Mouse (Mus musculus): ENCODE results near the gene 1810062G17Rik. TPM values are rescaled to one million over a fixed set of nuclear protein-coding genes. Genes with fewer than 3 reads are reported as not detected.

1810062G17Rik gene
- polyA plus RNA-seq, 1 experiment = 0.67 TPM

GRCm38 (mm10) chr3:36494613-36495012 lies 18.9 kb downstream of the 1810062G17Rik start:
- Histone ChIP-seq H3K4me1 (ENCODE audit: control insufficient read depth, insufficient read depth, low read length) (no peaks in the 10 kb centered on the region), H3K27ac (ENCODE audit: insufficient read depth, low read length) (no peak overlapping the region), H3K9me3 (replicated peaks; ENCODE audit: control insufficient read depth, insufficient read depth, low read length, poor library complexity, severe bottlenecking) (no peaks in the 10 kb centered on the region), H3K9ac (ENCODE audit: low read depth, poor library complexity, severe bottlenecking) (no peak overlapping the region), H3K4me3 (ENCODE audit: low read depth, low read length) (no peak overlapping the region), H3K27me3 (ENCODE audit: control insufficient read depth, insufficient read depth, low read length, poor library complexity, severe bottlenecking) (no peaks in the 10 kb centered on the region), H3K36me3 (ENCODE audit: control insufficient read depth, insufficient read depth, low read length, poor library complexity, severe bottlenecking) (no peaks in the 10 kb centered on the region)
- no peak for TF ChIP-seq CTCF (IDR thresholded peaks at IDR 0.05; ENCODE audit: low read depth, low read length)
- no peak for TF ChIP-seq POLR2A (IDR thresholded peaks at IDR 0.05; ENCODE audit: insufficient read depth, low read length)
- no peak for TF ChIP-seq EP300 (IDR thresholded peaks at IDR 0.05; ENCODE audit: insufficient read depth, low read depth, low read length)

DNA sequence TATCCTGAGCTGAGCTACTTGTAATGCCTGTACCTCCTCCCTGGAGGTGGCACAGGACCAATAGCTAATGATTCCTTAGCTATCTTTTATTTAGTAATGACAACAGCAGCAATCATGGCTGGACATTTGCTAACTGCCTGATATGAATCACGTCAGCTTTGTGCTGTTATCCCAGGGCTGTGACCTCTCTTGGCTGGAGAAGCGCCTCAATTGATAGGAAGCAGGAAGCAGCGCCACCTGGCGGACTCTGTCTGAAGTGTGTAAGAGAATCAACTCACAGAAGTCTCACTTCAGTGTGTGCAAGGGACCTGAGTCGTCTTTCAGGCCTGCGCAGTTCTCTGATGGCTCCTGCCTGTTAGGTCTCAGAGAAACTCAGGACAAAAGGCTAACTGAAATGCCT lies 19.7 kb downstream of the 1810062G17Rik start:
- Histone ChIP-seq H3K27me3 (ENCODE audit: control insufficient read depth, insufficient read depth, low read length, poor library complexity, severe bottlenecking) (no peaks in the 10 kb centered on the region), H3K36me3 (ENCODE audit: control insufficient read depth, insufficient read depth, low read length, poor library complexity, severe bottlenecking) (no peaks in the 10 kb centered on the region), H3K4me3 (ENCODE audit: low read depth, low read length) (no peak overlapping the region), H3K4me1 (ENCODE audit: control insufficient read depth, insufficient read depth, low read length) (no peaks in the 10 kb centered on the region), H3K9me3 (replicated peaks; ENCODE audit: control insufficient read depth, insufficient read depth, low read length, poor library complexity, severe bottlenecking) (no peaks in the 10 kb centered on the region), H3K27ac (ENCODE audit: insufficient read depth, low read length) (no peak overlapping the region), H3K9ac (ENCODE audit: low read depth, poor library complexity, severe bottlenecking) (no peak overlapping the region)
- no peak for TF ChIP-seq EP300 (IDR thresholded peaks at IDR 0.05; ENCODE audit: insufficient read depth, low read depth, low read length)
- TF ChIP-seq POLR2A (IDR thresholded peaks at IDR 0.05; ENCODE audit: insufficient read depth, low read length) = no peak
- peak; percentile 90 for TF ChIP-seq CTCF (IDR thresholded peaks at IDR 0.05; ENCODE audit: low read depth, low read length)

DNA sequence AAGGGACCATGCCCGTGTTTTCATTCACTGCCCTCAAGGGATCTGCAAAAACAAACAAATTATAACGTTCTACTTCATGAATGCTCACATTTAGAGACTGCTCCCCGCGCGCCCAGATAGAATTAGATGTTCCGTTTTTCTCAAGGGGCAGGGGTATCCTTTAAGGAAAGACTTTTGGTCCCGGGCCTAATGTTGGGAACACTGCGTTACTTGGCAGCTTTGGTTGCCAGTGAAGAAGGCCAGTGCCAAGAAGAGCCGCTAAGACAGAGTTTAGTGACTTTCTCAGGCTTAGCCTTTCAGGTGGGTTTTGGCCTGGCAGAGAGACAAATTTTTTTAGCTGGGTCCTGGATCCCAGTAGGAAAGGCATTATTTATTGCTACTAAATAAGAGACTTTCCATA lies 20.5 kb downstream of the 1810062G17Rik start:
- TF ChIP-seq EP300 (IDR thresholded peaks at IDR 0.05; ENCODE audit: insufficient read depth, low read depth, low read length) = no peak
- TF ChIP-seq POLR2A (IDR thresholded peaks at IDR 0.05; ENCODE audit: insufficient read depth, low read length) = no peak
- TF ChIP-seq CTCF (IDR thresholded peaks at IDR 0.05; ENCODE audit: low read depth, low read length) = no peak
- Histone ChIP-seq H3K9me3 (replicated peaks; ENCODE audit: control insufficient read depth, insufficient read depth, low read length, poor library complexity, severe bottlenecking) (no peaks in the 10 kb centered on the region), H3K27me3 (ENCODE audit: control insufficient read depth, insufficient read depth, low read length, poor library complexity, severe bottlenecking) (no peaks in the 10 kb centered on the region), H3K36me3 (ENCODE audit: control insufficient read depth, insufficient read depth, low read length, poor library complexity, severe bottlenecking) (no peaks in the 10 kb centered on the region), H3K9ac (ENCODE audit: low read depth, poor library complexity, severe bottlenecking) (no peak overlapping the region), H3K4me1 (ENCODE audit: control insufficient read depth, insufficient read depth, low read length) (no peaks in the 10 kb centered on the region), H3K27ac (ENCODE audit: insufficient read depth, low read length) (no peak overlapping the region), H3K4me3 (ENCODE audit: low read depth, low read length) (no peak overlapping the region)

DNA sequence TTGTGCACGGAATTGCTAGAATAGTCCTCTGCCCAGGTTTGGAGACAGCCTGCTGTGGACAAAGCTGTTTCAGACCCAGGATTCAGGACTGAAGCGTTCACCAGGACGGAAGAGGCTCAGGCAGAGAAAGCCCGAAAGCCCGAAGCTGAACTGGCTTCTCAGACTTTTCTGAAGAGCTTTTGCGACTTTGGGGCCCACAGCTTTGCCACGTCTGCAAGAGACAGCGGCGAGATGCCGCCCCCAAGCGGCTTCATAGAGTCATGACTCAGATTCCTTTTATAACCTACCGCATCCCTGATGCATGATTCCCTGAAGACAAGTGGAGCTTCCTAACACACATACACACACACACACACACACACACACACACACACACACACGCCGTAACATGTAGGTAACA lies 21.0 kb downstream of the 1810062G17Rik start:
- H3K27ac ChIP-seq (ENCODE audit: insufficient read depth, low read length) = no peak overlapping the region
- no peak overlapping the region for H3K9ac ChIP-seq (ENCODE audit: low read depth, poor library complexity, severe bottlenecking)
- no peak overlapping the region for H3K4me3 ChIP-seq (ENCODE audit: low read depth, low read length)
- TF ChIP-seq CTCF (IDR thresholded peaks at IDR 0.05; ENCODE audit: low read depth, low read length) (peak; percentile 65), EP300 (IDR thresholded peaks at IDR 0.05; ENCODE audit: insufficient read depth, low read depth, low read length) (no peak)
- no peaks in the 10 kb centered on the region for H3K4me1 ChIP-seq (ENCODE audit: control insufficient read depth, insufficient read depth, low read length)
- H3K27me3 ChIP-seq (ENCODE audit: control insufficient read depth, insufficient read depth, low read length, poor library complexity, severe bottlenecking) = no peaks in the 10 kb centered on the region
- no peaks in the 10 kb centered on the region for H3K36me3 ChIP-seq (ENCODE audit: control insufficient read depth, insufficient read depth, low read length, poor library complexity, severe bottlenecking)
- no peaks in the 10 kb centered on the region for H3K9me3 ChIP-seq (replicated peaks; ENCODE audit: control insufficient read depth, insufficient read depth, low read length, poor library complexity, severe bottlenecking)

GRCm38 (mm10) chr3:36498224-36498623 lies 22.5 kb downstream of the 1810062G17Rik start:
- Histone ChIP-seq H3K27me3 (ENCODE audit: control insufficient read depth, insufficient read depth, low read length, poor library complexity, severe bottlenecking) (no peaks in the 10 kb centered on the region), H3K27ac (ENCODE audit: insufficient read depth, low read length) (no peak overlapping the region), H3K4me1 (ENCODE audit: control insufficient read depth, insufficient read depth, low read length) (no peaks in the 10 kb centered on the region), H3K4me3 (ENCODE audit: low read depth, low read length) (no peak overlapping the region), H3K36me3 (ENCODE audit: control insufficient read depth, insufficient read depth, low read length, poor library complexity, severe bottlenecking) (no peaks in the 10 kb centered on the region), H3K9ac (ENCODE audit: low read depth, poor library complexity, severe bottlenecking) (no peak overlapping the region), H3K9me3 (replicated peaks; ENCODE audit: control insufficient read depth, insufficient read depth, low read length, poor library complexity, severe bottlenecking) (no peaks in the 10 kb centered on the region)
- TF ChIP-seq EP300 (IDR thresholded peaks at IDR 0.05; ENCODE audit: insufficient read depth, low read depth, low read length) = no peak
- no peak for TF ChIP-seq CTCF (IDR thresholded peaks at IDR 0.05; ENCODE audit: low read depth, low read length)
- TF ChIP-seq POLR2A (IDR thresholded peaks at IDR 0.05; ENCODE audit: insufficient read depth, low read length) = no peak

GRCm38 (mm10) chr3:36499418-36499817 lies 23.7 kb downstream of the 1810062G17Rik start:
- H3K27ac ChIP-seq (ENCODE audit: insufficient read depth, low read length) = no peak overlapping the region
- H3K36me3 ChIP-seq (ENCODE audit: control insufficient read depth, insufficient read depth, low read length, poor library complexity, severe bottlenecking) = no peaks in the 10 kb centered on the region
- no peak overlapping the region for H3K4me3 ChIP-seq (ENCODE audit: low read depth, low read length)
- H3K9ac ChIP-seq (ENCODE audit: low read depth, poor library complexity, severe bottlenecking) = no peak overlapping the region
- TF ChIP-seq POLR2A (IDR thresholded peaks at IDR 0.05; ENCODE audit: insufficient read depth, low read length) (no peak), CTCF (IDR thresholded peaks at IDR 0.05; ENCODE audit: low read depth, low read length) (no peak), EP300 (IDR thresholded peaks at IDR 0.05; ENCODE audit: insufficient read depth, low read depth, low read length) (no peak)
- no peaks in the 10 kb centered on the region for H3K27me3 ChIP-seq (ENCODE audit: control insufficient read depth, insufficient read depth, low read length, poor library complexity, severe bottlenecking)
- no peaks in the 10 kb centered on the region for H3K9me3 ChIP-seq (replicated peaks; ENCODE audit: control insufficient read depth, insufficient read depth, low read length, poor library complexity, severe bottlenecking)
- no peaks in the 10 kb centered on the region for H3K4me1 ChIP-seq (ENCODE audit: control insufficient read depth, insufficient read depth, low read length)

Measured in ES-Bruce4 (cell line).